8 mouse cellular contexts compared by ENCODE assay signal in the genomic region with DNA sequence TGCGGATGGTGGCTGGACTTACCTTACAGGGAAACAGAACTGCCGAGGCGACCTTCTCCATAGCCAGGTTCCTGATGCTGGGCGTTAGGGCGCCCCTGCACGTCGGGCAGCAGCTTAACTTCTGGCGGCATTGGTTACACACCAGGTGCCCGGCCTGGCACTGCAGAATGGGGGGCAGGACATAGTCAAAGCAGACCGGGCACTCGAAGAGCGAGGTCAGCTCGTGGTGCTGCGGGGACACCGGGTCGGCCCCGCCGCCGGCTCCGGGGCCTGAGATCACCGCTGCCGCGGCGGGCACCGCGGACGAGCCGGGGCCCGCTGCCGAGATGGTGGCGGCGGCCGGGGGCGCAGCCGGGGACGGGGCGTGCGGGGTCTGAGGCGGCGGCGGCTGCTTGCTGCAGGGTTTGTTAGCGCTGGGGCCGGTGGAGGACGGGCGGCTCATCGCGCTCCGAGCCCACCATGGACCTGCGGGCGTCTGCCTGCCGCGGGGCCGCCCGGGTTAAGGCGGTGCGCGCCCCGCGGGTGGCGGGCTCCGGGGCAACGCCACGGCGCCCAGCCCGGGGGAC. TPM values are rescaled to one million over a fixed set of nuclear protein-coding genes. Genes with fewer than 3 reads are reported as not detected.
DNase-seq lines count a peak whose midpoint lies in the region; ATAC-seq and TF ChIP-seq lines count a peak whose summit lies in the region.

No protein-coding gene starts in this region.

- no peaks in the 10 kb centered on the region for H3K36me3 ChIP-seq in hindbrain, postnatal 0 days (ENCODE audit: insufficient read depth, low read length)
- H3K36me3 ChIP-seq in midbrain, embryonic 10.5 days: no peaks in the 10 kb centered on the region

- peak overlapping the region; percentile 99 for H3K27ac ChIP-seq in gastrocnemius, adult 2 months
- H3K27ac ChIP-seq in hindbrain, postnatal 0 days: peak overlapping the region; percentile 93
- peak overlapping the region; percentile 83 for H3K27ac ChIP-seq in midbrain, embryonic 10.5 days (replicated peaks)

- peak overlapping the region; percentile 78 for H3K4me3 ChIP-seq in gastrocnemius, adult 2 months
- H3K4me3 ChIP-seq in hindbrain, postnatal 0 days (ENCODE audit: low read length): peak overlapping the region; percentile 83
- H3K4me3 ChIP-seq in midbrain, embryonic 10.5 days: peak overlapping the region; percentile 79

- peak overlapping the region; percentile 93 for H3K9ac ChIP-seq in hindbrain, postnatal 0 days (replicated peaks; ENCODE audit: low read length)

- TF ChIP-seq CTCF in gastrocnemius, adult 2 months (IDR thresholded peaks at IDR 0.05): no peak
- peak; percentile 41 for TF ChIP-seq CTCF in hindbrain, postnatal 0 days (IDR thresholded peaks at IDR 0.05; ENCODE audit: low read depth)

- under 1% methylated on average over 49 of the region's 65 CpGs for WGBS in hindbrain, postnatal 0 days
- WGBS in midbrain, embryonic 10.5 days: under 1% methylated on average over 64 of the region's 65 CpGs

- intact Hi-C loops in gastrocnemius, adult 2 months (cut with DNase I): loop anchor here (1.0 to 5.0 kb wide), 2 partner anchors 36 to 114 kb away; partner anchors contain the start of gene Selenot
- intact Hi-C loops in left cerebral cortex, postnatal 36 days (cut with DNase I): loop anchor here (10.0 kb wide), 1 partner anchor 117 kb away; the partner anchor contains the start of gene Selenot

- no peaks in the 10 kb centered on the region for H3K9me3 ChIP-seq in hindbrain, postnatal 0 days (ENCODE audit: low read length)
- H3K9me3 ChIP-seq in midbrain, embryonic 10.5 days (replicated peaks): no peaks in the 10 kb centered on the region

- ATAC-seq in hindbrain, postnatal 0 days: peak; percentile 14; the same call in 1 of the 2 replicates
- no peak for ATAC-seq in inflammation-experienced regulatory T-cells, adult 6 months

- no peaks in the 10 kb centered on the region for H3K27me3 ChIP-seq in hindbrain, postnatal 0 days (ENCODE audit: insufficient read depth, low read length)
- peaks cover 58% of the 10 kb centered on the region for H3K27me3 ChIP-seq in midbrain, embryonic 10.5 days (ENCODE audit: low read depth, poor library complexity, severe bottlenecking)

- DNase-seq in NIH3T3 (ENCODE audit: low read depth): peak; percentile 61
- peak; percentile 70 to 73 for DNase-seq in cerebellum, postnatal 10 days
- peak; percentile 72 for DNase-seq in gastrocnemius, adult 2 months
- DNase-seq in hindbrain, postnatal 0 days (ENCODE audit: low spot score): peak; percentile 49
- DNase-seq in left cerebral cortex, postnatal 36 days (ENCODE audit: low spot score in 2 of 2): peak; percentile 55 to 63
- DNase-seq in midbrain, embryonic 10.5 days (ENCODE audit: low spot score): peak; percentile 67
- peak; percentile 43 for DNase-seq in right cerebral cortex, postnatal 4 days

- no peaks in the 10 kb centered on the region; the same call in 1 of the 2 replicates for H3K4me1 ChIP-seq in hindbrain, postnatal 0 days (ENCODE audit: insufficient read depth, low read length)
- peaks cover 28% of the 10 kb centered on the region for H3K4me1 ChIP-seq in midbrain, embryonic 10.5 days

- H3K4me2 ChIP-seq in hindbrain, postnatal 0 days (ENCODE audit: low read depth, low read length): peak overlapping the region; percentile 60

RNA-seq across cellular contexts. Expression of gene Siah2, which starts 0.7 kb away (rescaled TPM):
- total RNA-seq in gastrocnemius, adult 2 months (2021): 10 to 100 TPM in 1 of 2 experiments, 1 to 10 TPM in 1; 8.3 to 11.8 TPM
- 22.5 and 29.4 TPM in 2 replicates for total RNA-seq in hindbrain, postnatal 0 days (2014; rRNA removed)
- 11.9 and 13.4 TPM in 2 replicates for polyA plus RNA-seq in hindbrain, postnatal 0 days (2015; fragmentation: Nextera tagmentation; extraction: Ambion mirVana)
- total RNA-seq in left cerebral cortex, postnatal 36 days (2021): 10 to 100 TPM; 16.5 to 22.6 TPM
- polyA plus RNA-seq in midbrain, embryonic 10.5 days (2016; fragmentation: Nextera tagmentation; extraction: Ambion mirVana): 2.7 and 2.8 TPM in 2 replicates
- 1 to 10 TPM; 1.4 to 2.8 (median 2.1) TPM for polyA plus RNA-seq in inflammation-experienced regulatory T-cells, adult 6 months (2017; shearing (Covaris generic))

RNA-seq across cellular contexts. Expression of gene Erich6, which starts 54.5 kb away (rescaled TPM):
- total RNA-seq in gastrocnemius, adult 2 months (2021): not detected
- total RNA-seq in hindbrain, postnatal 0 days (2014; rRNA removed): 0.18 TPM in 1 of 2 replicates, not detected in the other
- 0.42 and 0.44 TPM in 2 replicates for polyA plus RNA-seq in hindbrain, postnatal 0 days (2015; fragmentation: Nextera tagmentation; extraction: Ambion mirVana)
- total RNA-seq in left cerebral cortex, postnatal 36 days (2021): 1 to 10 TPM in 1 of 2 experiments, under 1 TPM in 1; 0.89 to 1.9 TPM
- 0.05 TPM in 1 of 2 replicates, not detected in the other for polyA plus RNA-seq in midbrain, embryonic 10.5 days (2016; fragmentation: Nextera tagmentation; extraction: Ambion mirVana)
- polyA plus RNA-seq in inflammation-experienced regulatory T-cells, adult 6 months (2017; shearing (Covaris generic)): not detected
